Mouse (Mus musculus): ENCODE data around the gene Polr2h. TPM values are rescaled to one million over a fixed set of nuclear protein-coding genes. Genes with fewer than 3 reads are reported as not detected.
A peak's percentile ranks its signal among the peaks of the same experiment; 100 is the strongest.

Gene Polr2h
- polyA plus RNA-seq, 1 experiment from 2014 or later: 116 TPM

- DNase-seq (ENCODE audit: low spot score): peak; percentile 51
These were observed 47.8 kb downstream of the Polr2h start for GRCm38 (mm10) chr16:20765244-20765643.

Other genes starting within 250 kb of the Polr2h start
- 91.5 and 92.0 TPM in 2 replicates for gene Eif2b5, start 218.8 kb upstream of the Polr2h start, polyA plus RNA-seq (2015; fragmentation: Nextera tagmentation; extraction: Ambion mirVana)
- gene Dvl3, start 200.7 kb upstream of the Polr2h start, polyA plus RNA-seq (2015; fragmentation: Nextera tagmentation; extraction: Ambion mirVana): 4.7 and 5.3 TPM in 2 replicates
- gene Ap2m1, start 182.2 kb upstream of the Polr2h start, polyA plus RNA-seq (2015; fragmentation: Nextera tagmentation; extraction: Ambion mirVana): 397 and 421 TPM in 2 replicates
- 50.8 and 63.7 TPM in 2 replicates for gene Abcf3, start 169.1 kb upstream of the Polr2h start, polyA plus RNA-seq (2015; fragmentation: Nextera tagmentation; extraction: Ambion mirVana)
- gene Vwa5b2, start 128.2 kb upstream of the Polr2h start, polyA plus RNA-seq (2015; fragmentation: Nextera tagmentation; extraction: Ambion mirVana): not detected in 2 replicates
- 26.4 and 32.3 TPM in 2 replicates for gene Eef1akmt4, start 106.1 kb upstream of the Polr2h start, polyA plus RNA-seq (2015; fragmentation: Nextera tagmentation; extraction: Ambion mirVana)
- not detected in 2 replicates for gene Gm49333, start 106.1 kb upstream of the Polr2h start, polyA plus RNA-seq (2015; fragmentation: Nextera tagmentation; extraction: Ambion mirVana)
- 22.9 and 28.4 TPM in 2 replicates for gene Alg3, start 105.9 kb upstream of the Polr2h start, polyA plus RNA-seq (2015; fragmentation: Nextera tagmentation; extraction: Ambion mirVana)
- gene Camk2n2, start 96.4 kb upstream of the Polr2h start, polyA plus RNA-seq (2015; fragmentation: Nextera tagmentation; extraction: Ambion mirVana): 0.48 and 0.52 TPM in 2 replicates
- 0.08 and 0.23 TPM in 2 replicates for gene Ece2, start 87.8 kb upstream of the Polr2h start, polyA plus RNA-seq (2015; fragmentation: Nextera tagmentation; extraction: Ambion mirVana)
- gene Psmd2, start 66.0 kb upstream of the Polr2h start, polyA plus RNA-seq (2015; fragmentation: Nextera tagmentation; extraction: Ambion mirVana): 264 TPM in 2 replicates
- gene Eif4g1, start 49.4 kb upstream of the Polr2h start, polyA plus RNA-seq (2015; fragmentation: Nextera tagmentation; extraction: Ambion mirVana): 105 and 110 TPM in 2 replicates
- gene Fam131a, start 24.4 kb upstream of the Polr2h start, polyA plus RNA-seq (2015; fragmentation: Nextera tagmentation; extraction: Ambion mirVana): 2.1 and 2.3 TPM in 2 replicates
- 5.3 and 7.1 TPM in 2 replicates for gene Clcn2, start 81 bp downstream of the Polr2h start, polyA plus RNA-seq (2015; fragmentation: Nextera tagmentation; extraction: Ambion mirVana)
- 0.91 and 1.3 TPM in 2 replicates for gene Chrd, start 15.5 kb downstream of the Polr2h start, polyA plus RNA-seq (2015; fragmentation: Nextera tagmentation; extraction: Ambion mirVana)
- gene Thpo, start 16.8 kb downstream of the Polr2h start, polyA plus RNA-seq (2015; fragmentation: Nextera tagmentation; extraction: Ambion mirVana): 0.12 and 0.26 TPM in 2 replicates